Mouse (Mus musculus): ENCODE results near the gene Ccnj. TPM values are rescaled to one million over a fixed set of nuclear protein-coding genes. Genes with fewer than 3 reads are reported as not detected.

The Ccnj gene
- total and polyA plus RNA-seq, 3 experiments, result 4.1 to 15.0 (median 14.7) TPM

GRCm38 (mm10) chr19:40894071-40894506 is 63.0 kb downstream of the Ccnj start:
- no peak for DNase-seq (ENCODE audit: low spot score)
- Histone ChIP-seq H3K36me3 (replicated peaks) (no peaks in the 10 kb centered on the region), H3K4me3 (ENCODE audit: low read depth, low read length) (no peak overlapping the region), H3K9me3 (replicated peaks) (peaks cover 12% of the 10 kb centered on the region), H3K4me1 (ENCODE audit: insufficient read depth, low read depth, low read length) (no peaks in the 10 kb centered on the region), H3K27me3 (ENCODE audit: insufficient read depth, low read length) (peaks cover 4% of the 10 kb centered on the region; the same call in 1 of the 2 replicates)
- no peak for ATAC-seq (ENCODE audit: extremely low read depth, insufficient number of reproducible peaks, low FRiP score, poor library complexity, severe bottlenecking)
- TF ChIP-seq CTCF (IDR thresholded peaks at IDR 0.05; ENCODE audit: low read depth, low read length), result no peak
- TF ChIP-seq GATA1 (IDR thresholded peaks at IDR 0.05; ENCODE audit: borderline replicate concordance, low read length), result no peak
- TF ChIP-seq TAL1 (conservative IDR thresholded peaks at IDR 0.05; ENCODE audit: low read depth, low read length), result no peak
- TF ChIP-seq GATA2 (IDR thresholded peaks at IDR 0.05; ENCODE audit: borderline replicate concordance, low read depth, low read length), result no peak
- no peak for TF ChIP-seq POLR2AphosphoS5 (IDR thresholded peaks at IDR 0.05; ENCODE audit: insufficient replicate concordance, low read depth, low read length)

DNA sequence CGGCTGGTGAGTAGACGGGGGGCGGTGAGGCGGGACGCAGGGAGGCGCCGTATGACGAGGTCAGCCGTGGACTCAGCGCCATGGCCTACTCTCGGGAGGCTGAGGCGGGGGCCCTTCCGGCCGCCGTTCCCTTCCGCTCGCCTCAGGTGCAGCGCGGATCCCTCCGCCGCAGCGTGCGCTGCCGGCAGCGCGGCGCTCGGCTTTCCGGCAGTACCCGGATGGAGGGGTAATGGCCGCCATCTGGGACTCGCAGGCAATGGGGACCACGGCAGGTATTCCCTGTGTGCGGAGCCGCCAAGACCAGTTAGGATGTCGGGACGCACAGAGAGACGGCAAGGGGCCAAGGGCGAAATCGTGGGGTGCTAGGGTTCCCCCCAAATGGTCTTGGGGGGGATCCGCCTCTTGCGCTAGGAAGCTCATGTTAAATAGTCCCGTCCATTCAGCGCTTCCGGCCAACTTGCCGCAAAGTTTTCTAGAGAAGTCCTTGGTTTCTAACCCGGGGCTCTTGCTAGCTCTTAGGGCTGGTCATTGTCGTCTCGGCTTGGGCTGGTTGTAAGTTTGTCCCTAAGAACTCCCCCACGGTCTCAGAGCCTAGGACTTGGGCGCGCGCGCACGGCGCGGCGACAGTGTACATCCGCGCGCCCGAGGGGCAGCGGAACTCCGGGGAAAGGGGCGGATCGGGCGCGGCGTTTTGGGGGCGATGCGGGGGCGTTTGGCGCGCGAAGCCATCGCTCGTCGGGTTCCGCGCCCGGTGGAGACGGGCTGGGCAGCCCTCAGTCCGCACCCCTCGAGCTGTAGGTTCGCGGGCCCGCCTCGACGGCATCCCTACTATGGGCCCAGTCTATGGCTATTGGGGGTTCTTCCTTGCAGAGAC is 63.7 kb downstream of the Ccnj start, which contains the start of gene Zfp518a:
Gene Zfp518a, plus strand, starts transcription at position 187 of the 874 bp plus-strand sequence.
- Histone ChIP-seq H3K4me3 (ENCODE audit: low read depth, low read length) (no peak within 1 kb of the TSS), H3K27me3 (ENCODE audit: insufficient read depth, low read length) (peaks cover 4% of the 10 kb centered on the region; the same call in 1 of the 2 replicates), H3K36me3 (replicated peaks) (no peaks in the 10 kb centered on the region), H3K4me1 (ENCODE audit: insufficient read depth, low read depth, low read length) (no peaks in the 10 kb centered on the region), H3K9me3 (replicated peaks) (peaks cover 12% of the 10 kb centered on the region)
- ATAC-seq (ENCODE audit: extremely low read depth, insufficient number of reproducible peaks, low FRiP score, poor library complexity, severe bottlenecking), result no peak
- no peak for DNase-seq (ENCODE audit: low spot score)
- TF ChIP-seq GATA2 (IDR thresholded peaks at IDR 0.05; ENCODE audit: borderline replicate concordance, low read depth, low read length), result no peak
- TF ChIP-seq POLR2AphosphoS5 (IDR thresholded peaks at IDR 0.05; ENCODE audit: insufficient replicate concordance, low read depth, low read length), result no peak
- no peak for TF ChIP-seq TAL1 (conservative IDR thresholded peaks at IDR 0.05; ENCODE audit: low read depth, low read length)
- no peak for TF ChIP-seq CTCF (IDR thresholded peaks at IDR 0.05; ENCODE audit: low read depth, low read length)
- no peak for TF ChIP-seq GATA1 (IDR thresholded peaks at IDR 0.05; ENCODE audit: borderline replicate concordance, low read length)

DNA sequence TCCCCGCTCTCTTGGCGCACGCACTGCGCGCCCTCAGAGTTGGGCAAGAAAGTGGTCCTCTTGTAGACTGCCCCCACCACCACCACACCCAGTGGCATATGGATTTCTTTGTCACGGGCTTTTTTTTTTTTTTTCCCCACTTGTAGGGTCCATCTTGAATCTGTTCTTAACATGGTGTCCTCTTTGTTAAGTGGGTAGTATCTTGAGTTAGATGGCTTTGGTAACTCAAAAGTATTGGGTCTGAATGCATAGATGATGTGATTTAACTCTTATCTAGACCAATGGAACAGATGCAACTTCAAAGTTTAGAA is 64.3 kb downstream of the Ccnj start:
- DNase-seq (ENCODE audit: low spot score), result no peak
- TF ChIP-seq GATA2 (IDR thresholded peaks at IDR 0.05; ENCODE audit: borderline replicate concordance, low read depth, low read length), result no peak
- no peak for TF ChIP-seq TAL1 (conservative IDR thresholded peaks at IDR 0.05; ENCODE audit: low read depth, low read length)
- no peak for TF ChIP-seq POLR2AphosphoS5 (IDR thresholded peaks at IDR 0.05; ENCODE audit: insufficient replicate concordance, low read depth, low read length)
- TF ChIP-seq GATA1 (IDR thresholded peaks at IDR 0.05; ENCODE audit: borderline replicate concordance, low read length), result no peak
- no peak for TF ChIP-seq CTCF (IDR thresholded peaks at IDR 0.05; ENCODE audit: low read depth, low read length)
- Histone ChIP-seq H3K9me3 (replicated peaks) (peaks cover 12% of the 10 kb centered on the region), H3K4me3 (ENCODE audit: low read depth, low read length) (no peak overlapping the region), H3K27me3 (ENCODE audit: insufficient read depth, low read length) (peaks cover 4% of the 10 kb centered on the region; the same call in 1 of the 2 replicates), H3K4me1 (ENCODE audit: insufficient read depth, low read depth, low read length) (no peaks in the 10 kb centered on the region), H3K36me3 (replicated peaks) (no peaks in the 10 kb centered on the region)
- ATAC-seq (ENCODE audit: extremely low read depth, insufficient number of reproducible peaks, low FRiP score, poor library complexity, severe bottlenecking), result no peak

Other genes starting within 250 kb of the Ccnj start
- 104 and 111 TPM in 2 replicates for gene Aldh18a1, start 242.8 kb upstream of the Ccnj start, total RNA-seq (2014; fragmentation: Nextera tagmentation)
- gene Aldh18a1, start 242.8 kb upstream of the Ccnj start, total RNA-seq (2017), result 41.1 and 43.7 TPM in 2 replicates
- 15.4 and 24.9 TPM in 2 replicates for gene Aldh18a1, start 242.8 kb upstream of the Ccnj start, polyA plus RNA-seq (2012)
- gene Tctn3, start 219.0 kb upstream of the Ccnj start, total RNA-seq (2014; fragmentation: Nextera tagmentation), result 14.1 and 15.3 TPM in 2 replicates
- gene Tctn3, start 219.0 kb upstream of the Ccnj start, total RNA-seq (2017), result 7.3 and 7.6 TPM in 2 replicates
- gene Tctn3, start 219.0 kb upstream of the Ccnj start, polyA plus RNA-seq (2012), result 16.4 and 17.0 TPM in 2 replicates
- gene Entpd1, start 218.9 kb upstream of the Ccnj start, total RNA-seq (2014; fragmentation: Nextera tagmentation), result not detected in 2 replicates
- gene Entpd1, start 218.9 kb upstream of the Ccnj start, total RNA-seq (2017), result 0.33 and 0.70 TPM in 2 replicates
- not detected in 2 replicates for gene Entpd1, start 218.9 kb upstream of the Ccnj start, polyA plus RNA-seq (2012)
- 6.1 and 10.8 TPM in 2 replicates for gene Cc2d2b, start 82.5 kb upstream of the Ccnj start, total RNA-seq (2014; fragmentation: Nextera tagmentation)
- gene Cc2d2b, start 82.5 kb upstream of the Ccnj start, total RNA-seq (2017), result 3.3 and 3.4 TPM in 2 replicates
- 0.01 and 0.27 TPM in 2 replicates for gene Cc2d2b, start 82.5 kb upstream of the Ccnj start, polyA plus RNA-seq (2012)
- gene Zfp518a, start 63.4 kb downstream of the Ccnj start, total RNA-seq (2014; fragmentation: Nextera tagmentation), result not detected in 2 replicates
- under 0.01 and 0.05 TPM in 2 replicates for gene Zfp518a, start 63.4 kb downstream of the Ccnj start, total RNA-seq (2017)
- gene Zfp518a, start 63.4 kb downstream of the Ccnj start, polyA plus RNA-seq (2012), result not detected in 2 replicates
- gene Blnk, start 163.3 kb downstream of the Ccnj start, total RNA-seq (2014; fragmentation: Nextera tagmentation), result not detected in 2 replicates
- 0.29 and 0.44 TPM in 2 replicates for gene Blnk, start 163.3 kb downstream of the Ccnj start, total RNA-seq (2017)
- 0.06 and 0.15 TPM in 2 replicates for gene Blnk, start 163.3 kb downstream of the Ccnj start, polyA plus RNA-seq (2012)
- not detected in 2 replicates for gene Dntt, start 198.0 kb downstream of the Ccnj start, total RNA-seq (2014; fragmentation: Nextera tagmentation)
- not detected in 2 replicates for gene Dntt, start 198.0 kb downstream of the Ccnj start, total RNA-seq (2017)
- not detected in 2 replicates for gene Dntt, start 198.0 kb downstream of the Ccnj start, polyA plus RNA-seq (2012)
- gene Opalin, start 245.8 kb downstream of the Ccnj start, total RNA-seq (2014; fragmentation: Nextera tagmentation), result not detected in 2 replicates
- 0.27 TPM in 1 of 2 replicates, not detected in the other for gene Opalin, start 245.8 kb downstream of the Ccnj start, total RNA-seq (2017)
- gene Opalin, start 245.8 kb downstream of the Ccnj start, polyA plus RNA-seq (2012), result not detected in 2 replicates

All from G1E (cell line).